Mouse (Mus musculus): ENCODE data around the gene Pex26.

DNA sequence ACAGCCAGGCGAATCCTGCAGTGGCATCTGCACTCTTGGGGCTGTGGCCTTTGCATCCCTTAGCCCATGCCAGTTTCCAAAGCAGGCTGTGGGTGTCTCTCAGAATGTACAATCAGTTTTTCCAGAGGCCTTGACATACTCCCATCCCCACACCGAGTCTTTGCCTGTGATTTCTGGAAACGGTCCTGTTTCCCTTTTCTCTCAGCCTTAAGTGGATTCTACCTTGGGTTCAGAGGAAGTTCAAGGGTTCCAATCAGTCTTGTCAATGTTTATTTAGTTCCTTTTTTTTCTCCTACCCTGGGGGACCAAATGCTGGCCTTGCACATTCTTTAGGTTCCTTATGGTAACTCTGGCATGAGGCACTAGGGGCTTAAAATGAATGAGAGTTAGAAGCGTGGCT is 36.7 kb upstream of the Pex26 start:
- TF ChIP-seq CTCF (IDR thresholded peaks at IDR 0.05; ENCODE audit: extremely low read depth, insufficient read depth, insufficient read length, insufficient replicate concordance) = no peak
- TF ChIP-seq POLR2A (IDR thresholded peaks at IDR 0.05; ENCODE audit: low read depth, low read length) = no peak
